Mouse (Mus musculus) lung, embryonic 15.5 days (tissue): ENCODE data around the gene Mfsd4b5. TPM values are rescaled to one million over a fixed set of nuclear protein-coding genes. Genes with fewer than 3 reads are reported as not detected.

Experiments
- ATAC-seq: fragments of 200-750 bp; cut with Nextera tagmentation; 2 replicates; pipeline ENCODE4 v1.8.0; 2017; ENCODE audit warnings: moderate number of reproducible peaks, borderline replicate concordance; ENCODE audit not compliant: low FRiP score, low TSS enrichment; ENCODE audit errors: extremely low read depth
- H3K27ac ChIP-seq: fragments of 300-500 bp; sonication (generic); 2 replicates; pipeline ENCODE4 v1.5.1; 2015; ENCODE audit warnings: moderate library complexity, mild to moderate bottlenecking, inconsistent platforms
- H3K27me3 ChIP-seq: fragments of 300-500 bp; sonication (generic); 2 replicates; pipeline ENCODE4 v1.6.1; 2015; ENCODE audit warnings: inconsistent platforms
- H3K36me3 ChIP-seq: fragments of 300-500 bp; sonication (generic); 2 replicates; pipeline ENCODE4 v1.6.1; 2015; ENCODE audit warnings: inconsistent platforms
- H3K4me1 ChIP-seq: fragments of 300-500 bp; sonication (generic); 2 replicates; pipeline ENCODE4 v1.6.1; 2015; ENCODE audit warnings: inconsistent platforms
- H3K4me2 ChIP-seq: fragments of 300-500 bp; sonication (generic); 2 replicates; pipeline ENCODE4 v1.6.1; 2015; ENCODE audit warnings: inconsistent platforms, mild to moderate bottlenecking, moderate library complexity
- H3K4me3 ChIP-seq: fragments of 300-500 bp; sonication (generic); 2 replicates; pipeline ENCODE4 v1.5.1; 2015; ENCODE audit warnings: mild to moderate bottlenecking, inconsistent platforms
- H3K9ac ChIP-seq: fragments of 300-500 bp; sonication (generic); 2 replicates; pipeline ENCODE4 v1.6.1; 2015; ENCODE audit warnings: inconsistent platforms
- H3K9me3 ChIP-seq: fragments of 300-500 bp; sonication (generic); 2 replicates; pipeline ENCODE4 v1.6.1; 2016; ENCODE audit warnings: inconsistent platforms
- WGBS: fragments of 180-500 bp; shearing (Covaris S2); methylation state at CpG from one replicate; pipeline ENCODE4 v1.1.7; 2015; 5-methylcytosine and 5-hydroxymethylcytosine counted together
- polyA plus RNA-seq: library from polyadenylated mRNA; unstranded; fragments of >200 nt; fragmentation: Nextera tagmentation; extraction: Ambion mirVana; gene quantifications from 2 replicates; pipeline ENCODE4 v1.2.1, GENCODE M21; 2015

The Mfsd4b5 gene
- 0.15 TPM in 1 of 2 replicates, not detected in the other for polyA plus RNA-seq

DNA sequence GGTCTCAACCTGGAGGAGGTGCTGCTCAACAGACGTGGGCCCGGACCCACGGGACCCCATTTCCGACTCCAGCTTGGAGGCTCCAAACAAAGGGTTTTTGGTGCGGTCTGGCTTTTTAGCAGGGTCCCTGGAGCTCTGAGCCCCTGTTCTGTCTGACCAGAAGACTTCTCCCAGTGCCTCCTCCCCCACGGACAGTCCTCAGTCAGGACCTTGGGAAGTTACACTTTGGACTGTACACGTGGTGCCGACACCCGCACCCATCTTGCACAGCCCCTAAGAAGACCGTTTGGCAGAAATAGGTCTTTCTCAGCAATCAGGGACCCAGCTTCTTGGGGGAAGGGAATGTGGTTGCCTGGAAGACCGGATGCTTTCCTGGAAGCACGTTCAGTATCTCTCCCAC lies at the start of gene Mfsd4b5:
Gene Mfsd4b5 (minus strand): TSS at position 181 of the 400 bp plus-strand sequence.
- Histone ChIP-seq H3K27me3 (no peaks in the 10 kb centered on the region), H3K4me1 (no peaks in the 10 kb centered on the region), H3K9me3 (no peaks in the 10 kb centered on the region), H3K27ac (no peak within 1 kb of the TSS), H3K4me2 (no peak within 1 kb of the TSS), H3K9ac (no peak within 1 kb of the TSS), H3K4me3 (no peak within 1 kb of the TSS), H3K36me3 (no peaks in the 10 kb centered on the region)
- 86% methylated on average over 12 of the region's 12 CpGs for WGBS
- ATAC-seq: no peak

DNA sequence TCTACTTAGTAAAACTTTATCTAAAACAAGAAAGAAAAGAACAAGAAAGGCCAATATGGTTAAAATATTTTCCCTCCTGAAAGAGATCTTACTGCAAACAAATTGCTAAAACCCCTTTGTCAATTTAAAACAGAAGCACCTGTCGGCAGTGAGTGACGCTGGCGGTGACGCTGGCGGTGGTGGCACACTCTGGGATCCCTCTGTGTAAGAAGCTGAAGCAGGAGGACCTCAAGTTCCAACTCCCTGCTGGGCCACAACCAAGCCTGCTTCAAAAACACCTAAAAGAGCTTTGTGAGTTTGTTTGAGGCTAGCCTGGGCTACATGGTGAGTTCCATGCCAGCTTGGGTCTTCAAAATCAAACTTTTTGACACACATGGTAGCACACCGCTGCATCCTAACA lies 48.5 kb upstream of the Mfsd4b5 start:
- Histone ChIP-seq H3K27me3 (no peaks in the 10 kb centered on the region), H3K4me2 (no peak overlapping the region), H3K36me3 (no peaks in the 10 kb centered on the region), H3K9me3 (no peaks in the 10 kb centered on the region), H3K4me3 (no peak overlapping the region), H3K4me1 (no peaks in the 10 kb centered on the region), H3K9ac (no peak overlapping the region), H3K27ac (no peak overlapping the region)
- WGBS: 92% methylated on average over 6 of the region's 6 CpGs
- no peak for ATAC-seq

- Histone ChIP-seq H3K36me3 (no peaks in the 10 kb centered on the region), H3K9me3 (no peaks in the 10 kb centered on the region), H3K9ac (no peak overlapping the region), H3K4me1 (no peaks in the 10 kb centered on the region), H3K4me2 (no peak overlapping the region), H3K4me3 (no peak overlapping the region), H3K27ac (no peak overlapping the region), H3K27me3 (no peaks in the 10 kb centered on the region)
- WGBS: 60% methylated on average over 2 of the region's 2 CpGs
- no peak for ATAC-seq
These were observed 46.5 kb upstream of the Mfsd4b5 start for GRCm38 (mm10) chr10:40032897-40033296.

GRCm38 (mm10) chr10:40030716-40031115 lies 44.3 kb upstream of the Mfsd4b5 start:
- no peak overlapping the region for H3K4me2 ChIP-seq
- ATAC-seq: no peak
- no peak overlapping the region for H3K27ac ChIP-seq
- H3K9me3 ChIP-seq: 0 out of 2 replicates have a peak, but pooled peaks cover 2% of the 10 kb centered on the region
- no peak overlapping the region for H3K4me3 ChIP-seq
- no peaks in the 10 kb centered on the region for H3K27me3 ChIP-seq
- H3K36me3 ChIP-seq: no peaks in the 10 kb centered on the region
- no peak overlapping the region for H3K9ac ChIP-seq
- WGBS: 85% methylated on average over 6 of the region's 6 CpGs
- H3K4me1 ChIP-seq: no peaks in the 10 kb centered on the region

GRCm38 (mm10) chr10:40029610-40030009 lies 43.2 kb upstream of the Mfsd4b5 start:
- H3K4me1 ChIP-seq: peaks cover 4% of the 10 kb centered on the region
- H3K27ac ChIP-seq: no peak overlapping the region
- H3K27me3 ChIP-seq: no peaks in the 10 kb centered on the region
- H3K9ac ChIP-seq: no peak overlapping the region
- H3K36me3 ChIP-seq: no peaks in the 10 kb centered on the region
- no peak for ATAC-seq
- H3K4me2 ChIP-seq: no peak overlapping the region
- H3K9me3 ChIP-seq: 0 out of 2 replicates have a peak, but pooled peaks cover 2% of the 10 kb centered on the region
- H3K4me3 ChIP-seq: no peak overlapping the region
- WGBS: 64% methylated on average over 2 of the region's 2 CpGs

- Histone ChIP-seq H3K9me3 (0 out of 2 replicates have a peak, but pooled peaks cover 2% of the 10 kb centered on the region), H3K4me2 (no peak overlapping the region), H3K4me3 (no peak overlapping the region), H3K27me3 (0 out of 2 replicates have a peak, but pooled peaks cover 4% of the 10 kb centered on the region), H3K27ac (no peak overlapping the region), H3K4me1 (peaks cover 4% of the 10 kb centered on the region), H3K36me3 (no peaks in the 10 kb centered on the region), H3K9ac (no peak overlapping the region)
- ATAC-seq: no peak
- WGBS: 52% methylated on average over 8 of the region's 8 CpGs
These were observed 41.6 kb upstream of the Mfsd4b5 start for GRCm38 (mm10) chr10:40028091-40028490.

GRCm38 (mm10) chr10:40026546-40026945 lies 40.1 kb upstream of the Mfsd4b5 start:
- no peak for ATAC-seq
- H3K36me3 ChIP-seq: no peaks in the 10 kb centered on the region
- H3K27me3 ChIP-seq: 0 out of 2 replicates have a peak, but pooled peaks cover 6% of the 10 kb centered on the region
- WGBS: 93% methylated on average over 5 of the region's 5 CpGs
- no peak overlapping the region for H3K9ac ChIP-seq
- H3K4me2 ChIP-seq: no peak overlapping the region
- 0 out of 2 replicates have a peak, but pooled peaks cover 2% of the 10 kb centered on the region for H3K9me3 ChIP-seq
- peaks cover 4% of the 10 kb centered on the region for H3K4me1 ChIP-seq
- no peak overlapping the region for H3K27ac ChIP-seq
- no peak overlapping the region for H3K4me3 ChIP-seq

DNA sequence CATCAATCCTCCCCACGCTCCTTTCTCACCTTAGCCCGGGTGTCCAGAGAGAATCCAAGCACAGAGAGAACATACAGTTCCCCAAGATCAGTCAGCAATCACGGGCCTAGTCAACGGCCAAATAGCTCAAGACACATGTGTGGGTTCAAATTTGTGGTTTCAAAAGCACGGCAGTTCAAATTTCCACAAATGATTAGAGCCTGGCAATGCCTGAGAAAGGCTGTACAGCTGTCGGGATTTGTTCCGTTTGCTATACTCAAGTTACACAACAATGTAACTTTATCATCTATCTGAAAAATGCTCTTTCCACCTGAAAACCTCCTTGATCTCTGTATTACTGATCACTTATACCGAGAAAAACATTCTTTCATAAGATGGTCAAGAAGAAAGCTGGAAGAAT lies 39.1 kb upstream of the Mfsd4b5 start:
- peaks cover 4% of the 10 kb centered on the region for H3K4me1 ChIP-seq
- H3K9me3 ChIP-seq: 0 out of 2 replicates have a peak, but pooled peaks cover 2% of the 10 kb centered on the region
- no peaks in the 10 kb centered on the region for H3K36me3 ChIP-seq
- 0 out of 2 replicates have a peak, but pooled peaks have one; percentile 7 for ATAC-seq
- WGBS: 55% methylated on average over 8 of the region's 8 CpGs
- H3K4me3 ChIP-seq: peak overlapping the region; percentile 57
- H3K27ac ChIP-seq: no peak overlapping the region
- 0 out of 2 replicates have a peak overlapping the region, but pooled peaks have one; percentile 48 for H3K9ac ChIP-seq
- 0 out of 2 replicates have a peak, but pooled peaks cover 9% of the 10 kb centered on the region for H3K27me3 ChIP-seq
- H3K4me2 ChIP-seq: peak overlapping the region; percentile 98

- WGBS: under 1% methylated on average over 46 of the region's 46 CpGs
- no peak within 1 kb of the TSS for H3K27ac ChIP-seq
- peak within 1 kb of the TSS; percentile 48; the same call in 1 of the 2 replicates for H3K9ac ChIP-seq
- H3K36me3 ChIP-seq: no peaks in the 10 kb centered on the region
- peak; percentile 95 for ATAC-seq
- peak within 1 kb of the TSS; percentile 57 for H3K4me3 ChIP-seq
- 0 out of 2 replicates have a peak, but pooled peaks cover 9% of the 10 kb centered on the region for H3K27me3 ChIP-seq
- H3K4me1 ChIP-seq: peaks cover 4% of the 10 kb centered on the region
- H3K9me3 ChIP-seq: 0 out of 2 replicates have a peak, but pooled peaks cover 2% of the 10 kb centered on the region
- peak within 1 kb of the TSS; percentile 98 for H3K4me2 ChIP-seq
These were observed 38.3 kb upstream of the Mfsd4b5 start, which contains the start of gene Mfsd4b1 for GRCm38 (mm10) chr10:40024554-40025428. Gene Mfsd4b1, minus strand, starts transcription at chr10:40025268.

DNA sequence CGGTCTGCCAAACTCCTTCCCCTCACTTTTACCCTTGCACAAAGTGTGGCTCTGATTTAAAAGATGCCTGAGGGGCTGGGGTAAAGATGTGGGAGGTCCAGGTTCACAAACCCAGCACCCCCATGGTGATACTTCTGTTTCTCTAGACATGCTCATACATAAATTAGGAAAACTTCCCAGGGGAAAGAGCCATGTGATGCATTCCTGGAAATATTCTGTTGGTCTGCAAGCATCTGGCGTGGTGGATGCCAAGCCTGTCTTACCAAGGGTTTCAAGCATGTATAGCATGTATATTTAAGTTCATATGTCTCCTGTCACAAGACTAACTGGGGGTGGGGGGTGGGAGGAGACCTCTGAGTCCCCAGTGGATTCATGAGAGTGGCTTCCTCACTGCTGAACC lies 34.0 kb upstream of the Mfsd4b5 start:
- Histone ChIP-seq H3K9me3 (no peaks in the 10 kb centered on the region), H3K4me3 (no peak overlapping the region), H3K4me2 (no peak overlapping the region), H3K36me3 (no peaks in the 10 kb centered on the region), H3K4me1 (peaks cover 3% of the 10 kb centered on the region), H3K27ac (no peak overlapping the region), H3K9ac (no peak overlapping the region), H3K27me3 (0 out of 2 replicates have a peak, but pooled peaks cover 9% of the 10 kb centered on the region)
- ATAC-seq: no peak
- WGBS: 62% methylated on average over 2 of the region's 2 CpGs

DNA sequence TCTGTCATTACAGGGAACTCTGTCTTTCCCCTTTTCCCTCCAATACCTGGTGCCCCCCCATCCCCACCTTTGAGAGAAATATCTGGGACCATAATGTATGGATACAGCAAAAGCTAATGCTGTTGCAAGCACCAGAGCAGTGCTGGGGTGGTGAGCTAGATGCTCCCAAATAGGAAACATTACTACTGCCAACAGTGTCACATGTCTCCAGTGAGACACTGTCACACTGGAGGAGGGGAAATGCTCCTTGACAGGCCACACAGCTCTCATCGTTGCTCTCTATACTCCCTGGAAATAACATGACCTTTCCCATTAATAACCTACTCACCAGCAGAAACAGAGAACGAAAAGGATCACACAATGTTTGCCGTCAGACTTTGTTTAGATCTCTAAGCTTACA lies 33.0 kb upstream of the Mfsd4b5 start:
- no peak overlapping the region for H3K27ac ChIP-seq

More for the DNA sequence above, 33.0 kb upstream of the Mfsd4b5 start:
- no peak overlapping the region for H3K9ac ChIP-seq
- no peaks in the 10 kb centered on the region; the same call in 1 of the 2 replicates for H3K4me1 ChIP-seq
- no peaks in the 10 kb centered on the region for H3K36me3 ChIP-seq
- 0 out of 2 replicates have a peak, but pooled peaks cover 9% of the 10 kb centered on the region for H3K27me3 ChIP-seq
- H3K9me3 ChIP-seq: no peaks in the 10 kb centered on the region
- 51% methylated on average over 3 of the region's 3 CpGs for WGBS
- no peak overlapping the region for H3K4me2 ChIP-seq
- no peak for ATAC-seq
- H3K4me3 ChIP-seq: no peak overlapping the region
